Mouse (Mus musculus) bone marrow, adult 2 months (tissue): ENCODE data around the gene Slc24a2.

Experiments used
- CTCF ChIP-seq: fragments of 200-500 bp; IDR thresholded peaks from 2 replicates; pipeline ENCODE4 v1.5.1; 2011; ENCODE audit warnings: low read length, control low read depth; ENCODE audit not compliant: control insufficient read depth, insufficient read depth
- POLR2A ChIP-seq: fragments of 200-500 bp; IDR thresholded peaks from 2 replicates; pipeline ENCODE4 v1.6.1; 2011; ENCODE audit warnings: low read depth, mild to moderate bottlenecking, control low read depth, low read length, borderline replicate concordance; ENCODE audit not compliant: control insufficient read depth

DNA sequence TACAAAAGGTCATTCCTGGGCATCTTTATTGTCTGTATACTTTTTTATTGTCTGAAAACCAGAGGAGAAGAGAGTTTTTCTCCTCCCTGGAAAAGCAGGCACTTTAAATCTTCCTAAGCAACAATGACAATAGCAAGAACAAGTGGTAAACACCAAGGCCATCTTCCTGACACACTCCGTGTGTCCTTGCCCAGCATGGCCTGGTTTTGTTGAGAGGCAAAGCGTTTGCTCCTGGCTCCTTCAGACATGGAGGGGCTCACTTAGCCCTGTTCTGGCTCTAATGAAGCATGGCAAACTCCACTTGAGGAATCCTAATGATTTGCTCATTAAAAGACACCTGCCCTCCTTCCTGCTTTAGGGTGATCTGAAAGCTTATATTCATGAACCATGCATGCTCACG, 162.2 kb downstream of the Slc24a2 start:
- TF ChIP-seq CTCF (no peak), POLR2A (no peak)
